Mouse (Mus musculus) MN1 (cell line): ENCODE results near the gene Dnah12.
"Not testable (repeated sequence)": the region's sequence is repeated elsewhere in the genome, so short reads cannot be mapped to it uniquely, and the experiment has no call there.

ENCODE experiments used
- DNase-seq: peaks from one replicate; pipeline ENCODE4 v3.0.0-alpha.2; 2016; ENCODE audit warnings: low spot score

The Dnah12 gene

DNA sequence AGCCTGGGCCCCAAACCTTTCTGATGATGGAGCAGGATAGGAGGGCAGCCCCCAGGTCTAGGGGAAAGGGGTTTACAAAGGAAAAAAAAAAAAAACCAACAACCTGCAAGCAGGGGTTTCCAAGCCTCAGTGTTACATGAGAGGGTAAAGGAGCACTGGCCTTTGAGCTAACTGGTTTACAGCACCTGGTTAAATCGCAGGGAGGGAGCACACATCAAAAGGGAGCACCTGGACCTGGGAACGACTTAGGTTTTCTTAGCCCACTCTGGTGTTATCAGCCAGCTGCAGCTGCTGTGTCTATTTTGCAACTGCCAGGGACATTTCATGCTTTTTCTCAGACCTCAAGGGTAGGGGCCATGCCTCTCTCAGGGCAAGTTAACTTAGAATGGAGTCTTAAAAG, 26.6 kb downstream of the Dnah12 start:
- DNase-seq: not testable (repeated sequence)

GRCm38 (mm10) chr14:26724898-26725297, 31.8 kb downstream of the Dnah12 start:
- DNase-seq: no peak

GRCm38 (mm10) chr14:26758566-26758965, 65.5 kb downstream of the Dnah12 start:
- no peak for DNase-seq

- no peak for DNase-seq
Observed at GRCm38 (mm10) chr14:26764827-26765226, 71.8 kb downstream of the Dnah12 start.

DNA sequence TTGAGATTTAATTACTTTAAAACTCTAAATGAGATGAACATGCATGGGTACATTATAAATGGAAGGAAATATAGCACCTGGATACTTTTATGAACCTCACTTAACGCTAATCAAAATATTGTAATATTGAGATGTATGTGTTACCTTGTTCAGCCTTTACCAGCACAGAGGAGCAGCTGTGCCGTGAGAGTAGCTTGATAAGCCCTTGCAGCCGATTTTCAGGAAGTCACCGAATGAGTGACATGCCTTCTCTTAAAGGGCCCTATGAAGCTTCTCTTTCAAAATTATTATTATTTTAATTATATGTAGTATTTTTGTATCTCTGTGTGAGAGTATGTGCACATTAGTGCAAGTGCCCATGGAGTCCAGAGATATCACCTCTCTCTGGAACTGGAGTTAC, 75.1 kb downstream of the Dnah12 start:
- no peak for DNase-seq

- no peak for DNase-seq
Observed at GRCm38 (mm10) chr14:26773536-26773935, 80.5 kb downstream of the Dnah12 start.

DNA sequence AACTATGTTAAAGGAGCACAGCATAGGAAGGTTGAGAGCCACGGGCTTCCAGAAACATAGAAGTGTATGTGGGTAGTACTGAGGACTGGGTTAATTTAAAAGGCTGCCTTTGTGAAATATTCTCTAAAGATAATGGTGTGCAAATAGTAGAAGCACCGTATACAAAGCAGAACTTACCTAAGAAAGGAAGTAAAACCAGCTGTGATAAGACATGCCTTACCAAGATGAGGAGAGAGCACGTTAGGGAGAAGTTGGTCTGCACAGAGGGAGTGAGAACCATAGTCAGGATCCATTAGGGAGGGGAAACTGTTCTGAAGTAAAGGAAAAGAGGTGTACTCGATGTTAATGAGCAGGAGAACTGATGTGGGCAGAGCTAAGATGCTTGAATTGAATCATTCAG, 90.7 kb downstream of the Dnah12 start:
- no peak for DNase-seq

DNA sequence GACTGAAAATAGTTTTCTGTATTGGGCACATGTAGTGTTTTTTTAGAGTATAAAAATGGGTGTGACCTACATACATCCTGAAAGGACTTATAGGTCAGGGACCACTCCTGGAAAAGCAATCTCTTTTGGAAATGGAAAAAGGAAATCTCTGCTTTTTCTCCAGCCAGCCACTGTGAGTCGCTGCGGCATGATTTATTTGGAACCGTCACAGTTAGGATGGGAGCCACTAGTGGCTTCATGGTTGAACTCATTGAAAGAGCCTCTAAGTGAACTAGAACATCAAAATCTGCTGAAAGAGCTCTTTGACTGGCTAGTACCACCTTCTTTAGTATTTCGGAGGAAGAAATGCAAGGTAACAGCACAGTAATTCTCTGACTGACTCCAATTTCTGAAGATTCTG, 92.6 kb downstream of the Dnah12 start:
- DNase-seq: no peak

DNA sequence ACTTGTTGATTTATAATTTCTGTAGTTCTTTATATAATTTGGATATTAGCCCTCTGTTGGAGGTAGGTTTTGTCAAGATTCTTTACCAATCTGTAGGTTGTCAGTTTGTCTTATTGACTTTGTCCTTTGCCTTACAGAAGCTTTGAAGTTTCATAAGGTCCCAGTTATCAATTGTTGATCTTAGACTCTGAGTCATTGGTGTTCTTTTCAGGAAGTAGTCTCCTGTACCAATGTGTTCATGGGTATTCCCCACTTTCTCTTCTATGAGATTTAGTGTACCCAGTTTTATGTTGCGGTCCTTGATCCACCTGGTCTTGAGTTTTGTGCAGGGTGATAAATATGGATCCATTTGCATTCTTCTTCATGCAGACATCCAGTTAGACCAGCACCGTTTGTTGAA, 101.4 kb downstream of the Dnah12 start:
- DNase-seq: no peak

DNA sequence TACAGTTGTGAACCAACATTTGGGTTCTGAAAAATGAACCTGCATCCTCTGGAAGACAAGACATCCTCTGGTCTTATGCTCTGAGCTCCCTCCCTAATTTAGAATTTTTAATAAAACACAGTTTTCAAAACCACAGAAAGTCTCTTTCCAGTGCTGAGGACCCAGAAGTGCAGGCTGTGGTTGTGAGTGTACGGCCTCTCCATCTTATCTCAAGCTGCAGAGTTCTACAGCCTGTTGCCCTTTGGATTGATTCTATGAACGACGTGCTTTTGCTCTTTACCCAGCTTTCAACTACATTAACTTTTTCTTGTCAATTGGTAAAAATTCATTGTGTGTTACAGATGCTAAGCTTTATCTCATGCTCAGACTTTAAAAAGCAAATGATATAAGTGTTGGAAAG, 105.3 kb downstream of the Dnah12 start:
- DNase-seq: no peak

DNA sequence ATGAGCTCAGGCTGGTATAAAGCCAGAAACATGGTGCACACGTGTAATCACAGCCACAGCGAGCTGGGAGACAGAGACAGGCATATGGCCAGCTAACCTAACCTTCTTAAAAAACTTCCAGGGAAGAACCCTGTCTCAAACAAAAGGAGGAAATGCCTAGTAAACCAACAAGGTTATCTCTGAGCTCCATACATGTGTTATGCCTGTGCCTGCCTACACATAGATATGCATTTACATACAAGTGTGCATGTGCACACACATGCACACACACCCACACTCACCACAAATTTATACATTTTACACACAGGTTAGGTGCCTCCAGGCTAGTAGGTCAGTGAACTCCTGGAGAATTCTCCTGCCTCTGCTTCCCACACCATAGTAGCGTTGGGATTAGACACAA, 106.2 kb downstream of the Dnah12 start:
- DNase-seq: no peak

GRCm38 (mm10) chr14:26805500-26805899, 112.4 kb downstream of the Dnah12 start:
- no peak for DNase-seq

- no peak for DNase-seq
Observed at GRCm38 (mm10) chr14:26812734-26813133, 119.7 kb downstream of the Dnah12 start.

DNA sequence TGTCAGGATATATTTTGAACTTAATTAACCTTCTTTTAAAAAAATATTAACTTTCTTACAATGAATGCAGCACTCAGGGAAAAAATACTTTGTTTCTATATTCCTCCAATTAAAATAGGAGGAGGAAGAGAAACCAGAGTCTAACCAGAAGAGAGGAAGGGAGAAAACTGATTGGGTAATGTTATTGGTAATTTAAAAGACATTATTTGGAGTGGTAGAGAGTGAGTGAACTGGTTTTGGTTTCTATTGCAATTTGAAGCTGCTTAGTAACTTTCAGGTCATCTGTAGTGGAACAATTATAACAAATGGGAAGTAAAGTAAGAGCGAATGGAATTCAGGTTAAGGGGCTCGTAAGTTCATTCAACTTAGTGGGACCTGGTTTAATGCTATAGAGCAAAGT, 120.8 kb downstream of the Dnah12 start:
- no peak for DNase-seq

GRCm38 (mm10) chr14:26814908-26815307, 121.8 kb downstream of the Dnah12 start:
- no peak for DNase-seq

DNA sequence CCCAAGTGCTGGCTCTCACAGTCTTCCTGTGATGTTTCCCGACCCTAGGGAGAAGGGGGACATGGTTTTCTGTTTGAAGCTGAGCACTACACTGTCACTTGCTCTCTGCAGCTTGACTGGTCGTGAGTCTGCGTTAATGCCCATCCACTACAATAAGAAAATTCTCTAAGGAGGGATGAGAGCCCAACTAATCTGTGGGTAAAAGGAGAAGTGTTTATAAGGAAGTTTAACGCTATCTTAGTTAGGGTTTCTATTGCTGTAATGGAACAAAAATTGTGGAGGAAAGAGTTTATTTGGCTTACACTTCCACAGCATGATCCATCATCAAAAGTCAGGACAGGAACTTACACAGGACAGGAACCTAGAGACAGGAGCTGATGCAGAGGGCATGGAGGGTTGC, 123.7 kb downstream of the Dnah12 start:
- no peak for DNase-seq

DNA sequence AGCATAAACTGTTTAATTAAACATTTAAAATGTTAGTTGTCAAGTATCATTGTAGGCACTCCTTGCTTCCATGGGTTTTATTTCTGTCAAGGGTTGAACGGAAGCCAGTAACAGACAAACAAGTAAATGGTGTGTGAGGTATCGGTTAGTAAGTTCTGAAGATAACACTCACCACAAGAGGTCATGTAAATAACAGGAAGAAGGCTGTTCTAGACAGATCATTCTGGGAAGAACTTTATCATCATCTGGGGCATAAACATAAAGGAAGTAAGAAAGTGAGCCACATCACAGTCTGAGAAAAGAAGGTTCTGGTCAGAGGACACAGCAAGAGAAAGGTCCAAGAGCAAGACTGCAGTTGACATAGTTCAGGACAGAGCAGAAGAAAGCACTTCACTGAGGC, 132.9 kb downstream of the Dnah12 start:
- DNase-seq: no peak

GRCm38 (mm10) chr14:26853053-26853452, 160.0 kb downstream of the Dnah12 start:
- DNase-seq: no peak

DNA sequence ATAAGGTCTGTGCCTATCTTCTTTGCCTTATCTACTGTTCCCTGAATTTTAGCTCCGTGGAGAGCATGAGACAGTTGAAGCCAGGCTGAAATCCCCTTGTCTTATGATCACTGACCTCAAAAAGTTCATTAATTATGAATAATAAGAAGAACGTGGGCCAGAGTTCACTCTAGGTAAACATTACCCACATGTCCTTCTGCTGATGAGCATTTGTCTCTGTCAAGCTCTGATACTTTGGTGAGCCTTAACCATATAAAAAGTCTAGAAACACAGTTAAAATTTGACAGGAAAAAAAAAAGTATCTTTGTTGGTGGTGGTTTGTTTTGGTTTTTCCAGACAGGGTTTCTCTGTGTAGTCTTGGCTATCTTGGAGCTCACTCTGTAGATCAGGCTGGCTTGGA, 161.0 kb downstream of the Dnah12 start:
- DNase-seq: no peak

DNA sequence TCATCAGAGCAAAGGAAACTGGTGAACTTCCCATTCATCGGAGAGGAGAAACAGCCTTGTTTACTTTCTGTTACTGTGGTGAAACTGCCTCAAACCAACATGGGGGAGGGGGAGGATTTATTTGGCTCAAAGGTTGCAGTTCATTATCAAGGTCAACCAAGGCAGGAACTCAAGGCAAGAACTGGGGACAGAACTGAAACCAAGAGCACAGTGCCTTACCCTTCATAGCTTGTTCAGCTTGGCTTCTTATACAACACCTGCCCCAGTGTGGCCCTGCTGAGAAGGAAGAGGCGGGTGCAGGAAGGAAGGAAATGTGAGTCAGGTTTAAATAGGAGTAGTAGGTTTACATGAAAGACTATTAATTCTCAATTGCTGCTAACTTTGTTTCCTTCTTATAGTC, 165.3 kb downstream of the Dnah12 start:
- DNase-seq: no peak

DNA sequence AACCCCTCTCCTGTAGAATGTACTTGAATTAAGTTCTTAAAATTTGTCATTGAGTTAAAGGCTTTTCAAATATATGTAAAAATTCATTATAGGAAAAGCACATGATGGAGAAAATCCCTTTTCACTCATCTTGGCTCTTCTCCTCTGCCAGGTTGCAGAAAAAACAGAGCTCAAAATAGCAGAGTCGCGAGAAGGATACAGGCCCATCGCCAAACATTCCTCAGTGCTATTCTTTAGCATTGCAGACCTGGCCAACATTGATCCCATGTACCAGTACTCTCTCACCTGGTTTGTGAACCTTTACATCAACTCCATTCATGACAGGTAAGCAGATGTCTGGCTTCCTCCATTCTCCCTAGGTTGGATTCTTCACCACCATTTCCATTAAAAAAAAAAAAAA, 165.9 kb downstream of the Dnah12 start:
- no peak for DNase-seq

- DNase-seq: no peak
Observed at GRCm38 (mm10) chr14:26867356-26867755, 174.3 kb downstream of the Dnah12 start.

DNA sequence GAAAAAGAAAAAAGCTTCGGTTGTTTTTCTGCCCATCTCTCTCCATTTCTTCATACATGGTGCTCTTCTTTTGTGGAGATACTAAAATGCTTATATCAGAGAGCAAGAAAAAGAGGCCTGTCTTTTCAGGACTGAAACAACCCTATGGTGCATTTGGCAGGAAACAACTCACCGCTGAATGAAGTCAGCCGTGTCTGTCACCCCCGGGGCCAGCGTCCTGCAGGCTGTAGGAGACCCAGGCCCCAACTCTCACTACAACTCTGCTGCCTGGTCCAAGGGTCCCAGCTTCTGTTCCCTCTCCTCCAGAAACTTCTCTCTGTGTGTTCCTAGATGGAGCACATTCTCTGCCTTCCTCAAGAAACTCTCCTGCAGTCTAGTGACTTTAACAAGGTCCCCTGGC, 175.2 kb downstream of the Dnah12 start:
- no peak for DNase-seq

GRCm38 (mm10) chr14:26878756-26879155, 185.7 kb downstream of the Dnah12 start:
- DNase-seq: no peak

DNA sequence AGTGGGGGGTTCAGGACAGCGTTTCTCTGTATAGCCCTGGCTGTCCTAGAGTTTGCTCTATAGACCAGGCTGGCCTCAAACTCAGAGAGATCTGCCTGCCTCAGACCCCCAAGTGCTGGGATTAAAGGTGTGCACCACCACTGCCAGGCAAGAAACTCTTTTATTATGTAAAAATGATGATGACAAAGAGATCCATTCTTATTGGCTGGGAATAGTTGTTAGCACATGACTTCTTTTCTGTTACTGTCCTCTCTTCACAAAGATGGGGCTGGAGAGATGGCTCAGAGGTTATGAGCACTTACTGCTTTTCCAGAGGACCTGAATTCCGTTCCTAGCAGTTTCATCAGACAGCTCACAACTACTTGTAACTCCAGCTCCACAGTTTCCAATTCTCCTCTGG, 186.9 kb downstream of the Dnah12 start:
- DNase-seq: no peak
